Comparison of ENCODE assay signal across 9 mouse cellular contexts in the genomic region with DNA sequence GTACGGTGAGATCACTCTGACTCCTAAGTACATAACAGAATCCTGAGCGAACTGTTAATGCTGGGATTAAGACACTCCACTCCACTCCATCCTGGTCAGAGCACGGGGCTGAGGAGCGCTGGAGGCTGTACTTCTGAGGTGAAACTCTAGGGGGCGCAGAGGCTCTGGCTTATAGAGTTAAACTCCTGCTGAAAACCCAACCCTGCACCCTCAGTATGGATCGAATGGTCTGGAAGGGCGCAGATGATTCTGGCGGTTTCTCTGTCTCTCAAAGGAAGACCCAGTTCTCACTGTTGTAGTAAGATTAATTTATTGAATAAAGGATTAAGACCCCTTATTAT. TPM values are rescaled to one million over a fixed set of nuclear protein-coding genes. Genes with fewer than 3 reads are reported as not detected.
A peak's percentile ranks its signal among the peaks of the same experiment; 100 is the strongest.
DNase-seq lines count a peak whose midpoint lies in the region; ATAC-seq and TF ChIP-seq lines count a peak whose summit lies in the region.
"Had no signal": no experiment of that assay in that cellular context is flagged by ENCODE, and none has a peak within 500 bp of the region (broad histone marks: within the 10 kb centered on the region; RNA-seq: fewer than 3 reads in every experiment).

No protein-coding gene starts in this region.

- no peaks in the 10 kb centered on the region for H3K4me1 ChIP-seq in forebrain, embryonic 14.5 days (ENCODE audit: control insufficient read depth, insufficient read depth, low read length)
- peaks cover 5% of the 10 kb centered on the region; the same call in 1 of the 2 replicates for H3K4me1 ChIP-seq in forebrain, embryonic 15.5 days
- no peaks in the 10 kb centered on the region for H3K4me1 ChIP-seq in heart, embryonic 15.5 days (replicated peaks)

- no peaks in the 10 kb centered on the region for H3K36me3 ChIP-seq in forebrain, embryonic 14.5 days (ENCODE audit: control insufficient read depth, insufficient read depth, low read length)
- no peaks in the 10 kb centered on the region for H3K36me3 ChIP-seq in forebrain, embryonic 15.5 days
- H3K36me3 ChIP-seq in heart, embryonic 15.5 days, result no peaks in the 10 kb centered on the region
- no peaks in the 10 kb centered on the region for H3K36me3 ChIP-seq in splenic B cell, adult 2 months (ENCODE audit: control insufficient read depth, insufficient read depth, low read length, poor library complexity, severe bottlenecking)
- H3K36me3 ChIP-seq: liver, embryonic 15.5 days had no signal

- H3K9me3 ChIP-seq in forebrain, embryonic 14.5 days (replicated peaks; ENCODE audit: control insufficient read depth, low read length), result no peaks in the 10 kb centered on the region
- H3K9me3 ChIP-seq in forebrain, embryonic 15.5 days, result no peaks in the 10 kb centered on the region
- H3K9me3 ChIP-seq in heart, embryonic 15.5 days (replicated peaks), result no peaks in the 10 kb centered on the region
- H3K9me3 ChIP-seq: liver, embryonic 15.5 days had no signal

- H3K4me3 ChIP-seq in forebrain, embryonic 14.5 days (ENCODE audit: low read depth, low read length), result no peak overlapping the region
- no peak overlapping the region for H3K4me3 ChIP-seq in forebrain, embryonic 15.5 days
- no peak overlapping the region for H3K4me3 ChIP-seq in heart, embryonic 15.5 days
- H3K4me3 ChIP-seq: liver, embryonic 15.5 days had no signal

- WGBS in forebrain, embryonic 14.5 days, result 25% methylated on average over 8 of the region's 8 CpGs
- WGBS in forebrain, embryonic 15.5 days, result 20% methylated on average over 8 of the region's 8 CpGs
- 23% methylated on average over 8 of the region's 8 CpGs for WGBS in heart, embryonic 15.5 days

- H3K27ac ChIP-seq in forebrain, embryonic 14.5 days (ENCODE audit: low read depth, low read length), result no peak overlapping the region
- H3K27ac ChIP-seq in forebrain, embryonic 15.5 days (replicated peaks), result no peak overlapping the region
- no peak overlapping the region for H3K27ac ChIP-seq in heart, embryonic 15.5 days
- H3K27ac ChIP-seq: liver, embryonic 15.5 days had no signal

- no peak for ATAC-seq in forebrain, embryonic 14.5 days
- no peak for ATAC-seq in forebrain, embryonic 15.5 days (replicated peaks)
- ATAC-seq in Patski, result no peak
- ATAC-seq in heart, embryonic 15.5 days (replicated peaks; ENCODE audit: insufficient number of reproducible peaks, insufficient read depth, low FRiP score, low read depth), result peak; percentile 45; the same call in 1 of the 2 replicates

- H3K27me3 ChIP-seq in forebrain, embryonic 14.5 days (replicated peaks; ENCODE audit: control insufficient read depth, insufficient read depth, low read length), result peaks cover 16% of the 10 kb centered on the region
- H3K27me3 ChIP-seq in forebrain, embryonic 15.5 days, result peaks cover 38% of the 10 kb centered on the region
- H3K27me3 ChIP-seq in Patski, result no peaks in the 10 kb centered on the region
- H3K27me3 ChIP-seq in heart, embryonic 15.5 days, result peaks cover 64% of the 10 kb centered on the region
- H3K27me3 ChIP-seq in splenic B cell, adult 2 months (ENCODE audit: control insufficient read depth, insufficient read depth, low read length, poor library complexity, severe bottlenecking), result no peaks in the 10 kb centered on the region

- peak; percentile 84 for TF ChIP-seq CTCF in Patski (IDR thresholded peaks at IDR 0.05)

- in situ Hi-C loops in Patski (cut with MboI; ENCODE audit: low pct_unique_long_range_greater_than_20kb), result loop anchor here (5.0 kb wide), 1 partner anchor 74 kb away; no protein-coding TSS in a partner anchor

- DNase-seq in forebrain, embryonic 14.5 days (ENCODE audit: low spot score), result peak; percentile 59
- DNase-seq in Patski (ENCODE audit: low read depth, low spot score), result no peak
- DNase-seq in cerebellum, postnatal 36 days, result peak; percentile 57 to 62
- peak; percentile 67 for DNase-seq in kidney, postnatal 14 days
- DNase-seq in lung, postnatal 10 days, result peak; percentile 78
- peak; percentile 65 for DNase-seq in splenic B cell, adult 2 months (ENCODE audit: low read depth, low spot score)

- POLR2A ChIA-PET in Patski (lab: Charles Lee), result no interaction called here

- CTCF ChIA-PET in Patski (lab: Charles Lee), result interaction anchor here (1.0 to 2.0 kb wide), 6 partner anchors 11 to 73 kb away, joined by 3 to 7 read pairs (median 5); no protein-coding TSS in a partner anchor

- H3K4me2 ChIP-seq in forebrain, embryonic 14.5 days (ENCODE audit: low read length), result no peak overlapping the region
- no peak overlapping the region for H3K4me2 ChIP-seq in forebrain, embryonic 15.5 days (replicated peaks)
- no peak overlapping the region for H3K4me2 ChIP-seq in heart, embryonic 15.5 days
- H3K4me2 ChIP-seq: liver, embryonic 15.5 days had no signal

- H3K9ac ChIP-seq in forebrain, embryonic 14.5 days (ENCODE audit: low read length), result no peak overlapping the region
- H3K9ac ChIP-seq in forebrain, embryonic 15.5 days (replicated peaks), result no peak overlapping the region
- H3K9ac ChIP-seq in heart, embryonic 15.5 days, result no peak overlapping the region
- H3K9ac ChIP-seq: liver, embryonic 15.5 days had no signal

RNA-seq across cellular contexts. Expression of a gene that starts 8.1 kb away (rescaled TPM):
- polyA plus RNA-seq in forebrain, embryonic 14.5 days (2014; fragmentation: Nextera tagmentation; extraction: Ambion mirVana), result 0.47 and 0.69 TPM in 2 replicates
- polyA plus RNA-seq in forebrain, embryonic 15.5 days (2015; fragmentation: Nextera tagmentation; extraction: Ambion mirVana), result 0.22 and 0.33 TPM in 2 replicates
- polyA plus RNA-seq in Patski (2021), result 0.13 TPM
- polyA plus RNA-seq in heart, embryonic 15.5 days (2015; fragmentation: Nextera tagmentation; extraction: Ambion mirVana), result 1.7 TPM in 2 replicates

RNA-seq across cellular contexts. Expression of a gene that starts 23.3 kb away (rescaled TPM):
- polyA plus RNA-seq in forebrain, embryonic 14.5 days (2014; fragmentation: Nextera tagmentation; extraction: Ambion mirVana), result 0.37 TPM in 1 of 2 replicates, not detected in the other
- polyA plus RNA-seq in forebrain, embryonic 15.5 days (2015; fragmentation: Nextera tagmentation; extraction: Ambion mirVana), result 0.33 and 0.39 TPM in 2 replicates
- 0.37 TPM for polyA plus RNA-seq in Patski (2021)
- 0.91 and 1.2 TPM in 2 replicates for polyA plus RNA-seq in heart, embryonic 15.5 days (2015; fragmentation: Nextera tagmentation; extraction: Ambion mirVana)

RNA-seq across cellular contexts. Expression of a gene that starts 27.9 kb away (rescaled TPM):
- polyA plus RNA-seq in forebrain, embryonic 14.5 days (2014; fragmentation: Nextera tagmentation; extraction: Ambion mirVana), result 0.18 TPM in 1 of 2 replicates, not detected in the other
- 0.19 and 0.20 TPM in 2 replicates for polyA plus RNA-seq in forebrain, embryonic 15.5 days (2015; fragmentation: Nextera tagmentation; extraction: Ambion mirVana)
- 20.0 TPM for polyA plus RNA-seq in Patski (2021)
- polyA plus RNA-seq in heart, embryonic 15.5 days (2015; fragmentation: Nextera tagmentation; extraction: Ambion mirVana), result 0.96 and 1.2 TPM in 2 replicates

RNA-seq across cellular contexts. Expression of a gene that starts 28.6 kb away (rescaled TPM):
- 0.61 and 0.69 TPM in 2 replicates for polyA plus RNA-seq in forebrain, embryonic 14.5 days (2014; fragmentation: Nextera tagmentation; extraction: Ambion mirVana)
- polyA plus RNA-seq in forebrain, embryonic 15.5 days (2015; fragmentation: Nextera tagmentation; extraction: Ambion mirVana), result 0.51 and 0.64 TPM in 2 replicates
- 1.5 TPM for polyA plus RNA-seq in Patski (2021)
- 0.60 and 1.0 TPM in 2 replicates for polyA plus RNA-seq in heart, embryonic 15.5 days (2015; fragmentation: Nextera tagmentation; extraction: Ambion mirVana)

RNA-seq across cellular contexts. Expression of a gene that starts 39.8 kb away (rescaled TPM):
- polyA plus RNA-seq in forebrain, embryonic 14.5 days (2014; fragmentation: Nextera tagmentation; extraction: Ambion mirVana), result 73.8 and 94.0 TPM in 2 replicates
- 73.7 and 75.9 TPM in 2 replicates for polyA plus RNA-seq in forebrain, embryonic 15.5 days (2015; fragmentation: Nextera tagmentation; extraction: Ambion mirVana)
- polyA plus RNA-seq in Patski (2021), result 46.8 TPM
- 58.4 and 61.0 TPM in 2 replicates for polyA plus RNA-seq in heart, embryonic 15.5 days (2015; fragmentation: Nextera tagmentation; extraction: Ambion mirVana)
